Mouse (Mus musculus): ENCODE results near the gene Fam149a. TPM values are rescaled to one million over a fixed set of nuclear protein-coding genes. Genes with fewer than 3 reads are reported as not detected.

Fam149a gene
- polyA plus RNA-seq, 1 experiment from 2014 or later, result 5.6 TPM

DNA sequence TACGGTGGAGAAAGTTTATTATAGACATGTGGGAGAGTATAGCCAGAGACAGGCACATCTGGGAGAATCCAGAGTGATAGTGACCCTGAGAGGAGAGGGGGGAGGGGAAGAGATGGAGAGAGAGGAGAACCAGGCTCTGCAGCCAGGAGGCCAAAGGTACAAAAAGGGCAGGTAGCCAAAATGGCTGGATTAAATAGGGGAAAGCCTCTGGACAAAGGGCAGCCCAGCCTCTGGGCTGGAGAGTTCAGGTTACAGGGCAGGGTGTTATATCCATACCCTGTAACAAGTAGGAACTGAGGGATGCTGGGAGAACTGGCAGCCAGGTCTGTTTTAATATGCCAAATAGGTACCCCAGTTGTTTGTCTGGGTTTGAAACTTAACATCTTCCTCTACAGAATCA lies 18.9 kb downstream of the Fam149a start:
- peaks cover 7% of the 10 kb centered on the region; the same call in 1 of the 2 replicates for H3K4me1 ChIP-seq
- H3K9me3 ChIP-seq, result no peaks in the 10 kb centered on the region
- H3K27me3 ChIP-seq (replicated peaks), result 0 out of 2 replicates have a peak, but pooled peaks cover 3% of the 10 kb centered on the region
- H3K9ac ChIP-seq, result no peak overlapping the region
- H3K4me3 ChIP-seq, result no peak overlapping the region
- no peak for ATAC-seq (ENCODE audit: extremely low read depth, insufficient number of reproducible peaks, low FRiP score, low TSS enrichment)
- H3K27ac ChIP-seq (replicated peaks), result no peak overlapping the region
- H3K36me3 ChIP-seq, result no peaks in the 10 kb centered on the region
- H3K4me2 ChIP-seq, result no peak overlapping the region
- 50% methylated on average over 1 of the region's 1 CpGs for WGBS

DNA sequence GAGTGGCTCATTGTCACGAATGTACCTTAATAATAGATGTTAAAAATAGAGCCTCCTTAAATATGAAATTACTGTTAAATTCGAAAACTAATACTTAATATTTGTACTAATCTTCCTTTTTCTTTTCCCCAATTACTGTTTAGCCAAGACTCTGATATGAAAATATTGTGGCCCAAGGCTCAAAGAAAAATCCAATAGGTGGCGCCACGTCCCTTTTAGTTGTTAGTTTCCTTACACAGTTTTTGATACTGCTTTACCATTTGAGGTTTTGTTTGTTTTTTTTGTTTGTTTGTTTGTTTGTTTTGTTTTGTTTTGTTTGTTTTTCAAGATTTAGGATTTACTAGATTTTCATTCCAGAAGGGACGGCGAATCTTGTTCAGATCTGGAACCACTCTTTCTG lies 19.8 kb downstream of the Fam149a start:
- H3K27me3 ChIP-seq (replicated peaks), result 0 out of 2 replicates have a peak, but pooled peaks cover 3% of the 10 kb centered on the region
- H3K4me2 ChIP-seq, result no peak overlapping the region
- no peaks in the 10 kb centered on the region for H3K9me3 ChIP-seq
- H3K27ac ChIP-seq (replicated peaks), result no peak overlapping the region
- no peaks in the 10 kb centered on the region for H3K36me3 ChIP-seq
- H3K9ac ChIP-seq, result no peak overlapping the region
- H3K4me3 ChIP-seq, result no peak overlapping the region
- no peak for ATAC-seq (ENCODE audit: extremely low read depth, insufficient number of reproducible peaks, low FRiP score, low TSS enrichment)
- WGBS, result 60% methylated on average over 6 of the region's 6 CpGs
- peaks cover 11% of the 10 kb centered on the region; the same call in 1 of the 2 replicates for H3K4me1 ChIP-seq

DNA sequence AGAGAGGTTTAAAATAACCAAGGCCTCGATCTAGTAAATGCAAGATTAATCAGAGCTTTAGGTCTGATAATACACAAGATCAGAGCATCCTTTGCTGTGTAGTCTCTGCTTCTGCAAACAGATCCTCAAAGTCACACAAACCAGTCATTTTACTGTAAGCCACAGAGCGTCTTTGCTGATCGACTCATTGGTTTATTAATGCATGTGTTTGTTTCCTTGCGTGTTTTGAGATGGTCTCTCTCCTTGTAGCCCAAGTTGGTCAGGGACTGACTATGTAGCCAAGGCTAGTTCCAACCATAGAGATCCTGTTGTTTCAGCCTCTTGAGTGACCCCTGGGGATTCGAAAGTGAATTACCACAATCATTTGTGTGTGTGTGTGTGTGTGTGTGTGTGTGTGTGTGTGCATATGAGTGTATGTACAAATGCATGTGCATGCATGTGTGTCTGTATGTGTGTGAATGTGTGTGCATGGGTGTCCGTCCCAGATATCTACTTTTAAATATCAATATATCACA lies 22.9 kb downstream of the Fam149a start:
- peaks cover 7% of the 10 kb centered on the region; the same call in 1 of the 2 replicates for H3K4me1 ChIP-seq
- H3K9me3 ChIP-seq, result no peaks in the 10 kb centered on the region
- no peak overlapping the region for H3K9ac ChIP-seq
- WGBS, result 76% methylated on average over 6 of the region's 6 CpGs
- H3K4me3 ChIP-seq, result no peak overlapping the region
- H3K4me2 ChIP-seq, result peak overlapping the region; percentile 86
- no peaks in the 10 kb centered on the region for H3K36me3 ChIP-seq
- ATAC-seq (ENCODE audit: extremely low read depth, insufficient number of reproducible peaks, low FRiP score, low TSS enrichment), result no peak
- H3K27me3 ChIP-seq (replicated peaks), result 0 out of 2 replicates have a peak, but pooled peaks cover 3% of the 10 kb centered on the region
- H3K27ac ChIP-seq (replicated peaks), result no peak overlapping the region

DNA sequence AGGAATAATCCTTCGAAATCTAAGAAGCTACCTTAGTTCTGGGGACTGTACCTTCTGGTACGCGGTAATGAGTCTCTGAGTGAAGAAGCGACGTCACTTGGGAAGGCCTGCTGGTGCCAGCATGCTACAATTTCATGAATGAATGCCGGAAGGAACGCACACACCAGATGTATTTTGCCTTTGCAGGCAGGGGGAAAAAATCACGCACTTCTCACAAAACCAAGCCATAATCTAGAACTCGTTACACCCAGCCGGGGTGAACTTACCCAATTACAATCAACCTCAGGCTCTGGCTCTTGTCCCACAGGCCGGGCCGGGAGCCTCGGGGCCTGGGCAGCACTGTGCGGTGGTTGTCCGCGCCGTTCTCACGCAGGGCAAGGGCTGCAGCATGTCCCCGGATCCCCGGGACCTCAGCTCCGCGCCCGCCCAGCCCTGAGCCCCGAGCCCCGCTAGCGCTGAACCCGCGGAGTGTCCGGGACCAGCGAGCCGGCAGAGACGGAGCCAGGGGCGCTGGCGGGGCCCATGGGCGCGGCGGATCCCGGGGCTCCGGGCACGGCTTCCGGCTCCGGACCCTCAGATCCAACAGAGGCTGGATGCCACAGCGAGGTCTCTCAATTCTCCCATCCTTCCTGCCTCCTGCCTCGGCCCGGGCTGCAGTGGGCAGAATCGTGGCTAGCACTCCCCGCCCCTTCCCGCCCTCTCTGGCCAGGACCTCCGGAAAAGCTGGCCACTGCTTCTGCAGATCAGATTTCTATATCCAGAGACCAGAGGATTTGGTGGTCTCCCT lies 23.8 kb downstream of the Fam149a start:
- no peak for ATAC-seq (ENCODE audit: extremely low read depth, insufficient number of reproducible peaks, low FRiP score, low TSS enrichment)
- H3K4me2 ChIP-seq, result peak overlapping the region; percentile 86
- no peaks in the 10 kb centered on the region for H3K9me3 ChIP-seq
- 5% methylated on average over 48 of the region's 49 CpGs for WGBS
- peak overlapping the region; percentile 63 for H3K4me3 ChIP-seq
- peaks cover 7% of the 10 kb centered on the region; the same call in 1 of the 2 replicates for H3K4me1 ChIP-seq
- H3K27ac ChIP-seq (replicated peaks), result no peak overlapping the region
- H3K9ac ChIP-seq, result peak overlapping the region; percentile 86
- H3K36me3 ChIP-seq, result no peaks in the 10 kb centered on the region
- H3K27me3 ChIP-seq (replicated peaks), result 0 out of 2 replicates have a peak, but pooled peaks cover 3% of the 10 kb centered on the region

DNA sequence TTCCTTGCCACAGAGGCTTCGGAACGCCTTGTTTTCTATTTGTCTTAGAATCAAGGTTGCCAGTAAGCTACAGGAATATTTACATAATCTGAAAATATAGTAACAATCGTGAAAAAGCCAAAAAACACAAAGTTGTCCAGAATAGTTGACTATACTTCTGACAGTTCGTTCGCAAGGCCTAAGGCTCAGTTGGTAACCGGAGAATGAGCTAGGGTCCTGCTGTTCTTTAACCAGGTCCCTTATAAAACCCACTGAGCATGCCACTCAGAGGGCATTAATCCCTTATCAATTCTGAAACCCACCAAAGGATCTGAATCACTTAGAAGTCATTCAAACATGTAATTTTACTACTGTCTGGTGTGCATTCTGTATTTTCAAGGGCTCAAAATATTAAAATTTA lies 26.3 kb downstream of the Fam149a start:
- Histone ChIP-seq H3K4me2 (no peak overlapping the region), H3K9me3 (no peaks in the 10 kb centered on the region), H3K4me1 (peaks cover 7% of the 10 kb centered on the region; the same call in 1 of the 2 replicates), H3K27ac (replicated peaks) (no peak overlapping the region), H3K36me3 (0 out of 2 replicates have a peak, but pooled peaks cover 6% of the 10 kb centered on the region), H3K9ac (no peak overlapping the region), H3K4me3 (no peak overlapping the region), H3K27me3 (replicated peaks) (no peaks in the 10 kb centered on the region)
- 88% methylated on average over 6 of the region's 6 CpGs for WGBS
- no peak for ATAC-seq (ENCODE audit: extremely low read depth, insufficient number of reproducible peaks, low FRiP score, low TSS enrichment)

DNA sequence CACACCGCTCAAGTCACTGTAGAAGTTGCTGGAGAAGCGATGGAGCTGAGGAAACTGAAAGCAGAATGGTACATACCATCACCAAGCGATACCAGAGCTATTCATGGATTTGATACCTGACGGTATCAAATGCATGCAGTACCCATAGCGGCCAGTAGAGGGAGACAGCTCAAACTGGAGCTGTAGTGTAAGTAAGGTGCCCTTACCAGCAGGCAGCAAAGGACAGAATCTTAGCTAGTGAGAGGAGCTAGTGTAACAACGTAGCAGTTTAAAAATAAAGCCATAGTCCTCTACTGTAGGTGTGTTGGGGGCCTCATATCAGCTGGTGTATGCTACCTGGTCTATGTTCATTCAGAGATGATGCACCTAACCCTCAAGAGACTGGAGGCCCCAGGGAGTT lies 37.1 kb downstream of the Fam149a start:
- WGBS, result 13% methylated on average over 6 of the region's 6 CpGs
- no peaks in the 10 kb centered on the region for H3K9me3 ChIP-seq
- H3K27ac ChIP-seq (replicated peaks), result no peak overlapping the region
- peaks cover 23% of the 10 kb centered on the region for H3K36me3 ChIP-seq
- ATAC-seq (ENCODE audit: extremely low read depth, insufficient number of reproducible peaks, low FRiP score, low TSS enrichment), result no peak
- no peak overlapping the region for H3K9ac ChIP-seq
- no peak overlapping the region for H3K4me3 ChIP-seq
- no peaks in the 10 kb centered on the region for H3K4me1 ChIP-seq
- 0 out of 2 replicates have a peak overlapping the region, but pooled peaks have one; percentile 12 for H3K4me2 ChIP-seq
- H3K27me3 ChIP-seq (replicated peaks), result no peaks in the 10 kb centered on the region

DNA sequence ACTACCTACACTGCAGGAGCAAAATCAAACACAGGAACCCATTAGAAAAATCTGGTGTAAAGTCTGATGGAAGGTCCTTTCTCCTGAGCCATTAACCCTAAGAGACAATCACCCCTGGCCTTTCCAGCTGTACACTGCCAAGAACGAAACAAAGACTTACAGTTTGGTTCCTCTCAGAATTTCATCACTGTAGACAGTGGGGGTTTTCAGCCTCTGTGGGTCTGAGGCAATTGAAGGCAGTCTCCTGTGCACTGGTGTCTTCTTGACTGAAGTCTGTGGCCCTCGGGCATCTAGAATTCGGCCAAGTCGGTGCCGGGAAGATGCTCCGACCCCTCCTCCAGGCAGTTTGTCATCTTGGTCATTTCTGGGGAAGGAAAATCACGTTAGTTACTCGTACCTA lies 37.8 kb downstream of the Fam149a start:
- H3K9ac ChIP-seq, result no peak overlapping the region
- WGBS, result 87% methylated on average over 8 of the region's 8 CpGs

DNA sequence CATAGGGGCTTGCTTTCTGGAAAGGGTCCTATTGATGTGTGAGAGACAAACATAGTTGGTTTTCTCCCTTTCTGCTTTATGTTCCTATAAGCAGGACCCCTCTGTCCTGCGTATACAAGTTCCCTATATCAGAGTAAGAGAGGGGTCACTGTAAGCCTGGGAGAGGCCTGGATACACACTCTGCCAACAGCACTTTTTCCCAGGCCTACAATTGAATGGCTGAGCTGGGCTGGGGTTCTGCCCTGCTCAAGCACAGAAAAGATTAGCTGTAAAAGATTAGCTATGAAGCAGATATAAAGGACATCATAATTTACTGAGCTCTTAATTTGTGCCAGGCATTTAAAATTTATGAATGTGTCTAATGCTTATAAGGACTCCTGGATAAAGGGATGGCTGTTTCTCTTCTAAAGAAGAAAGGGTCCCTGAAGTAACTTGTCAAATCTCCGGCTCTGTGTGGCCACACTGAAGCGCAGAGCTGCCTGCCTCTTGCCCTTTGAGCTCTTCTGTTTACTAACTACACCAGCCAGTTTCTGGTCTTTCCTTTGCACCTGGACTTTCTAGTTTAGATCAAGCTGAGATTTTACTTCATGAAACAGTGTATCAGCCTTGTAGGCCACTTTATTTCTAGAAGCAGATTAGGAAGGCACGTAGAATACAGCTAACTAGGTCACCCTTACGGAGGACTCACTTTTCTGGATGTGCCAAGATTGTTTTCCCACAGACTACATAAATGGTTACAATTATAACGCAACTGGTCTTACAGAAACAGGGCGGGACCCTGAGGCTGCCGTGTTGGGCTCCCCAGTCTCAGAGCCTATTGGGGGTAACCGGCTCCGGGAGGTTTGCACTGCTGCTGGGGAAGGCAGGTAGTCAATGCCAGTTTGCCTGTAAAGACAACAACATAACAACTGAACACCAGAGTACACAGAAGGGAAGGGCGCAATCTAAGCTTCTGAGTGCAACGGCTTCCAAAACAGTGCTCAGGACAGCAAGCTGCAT lies 40.2 kb downstream of the Fam149a start:
- WGBS, result 84% methylated on average over 12 of the region's 12 CpGs
- no peak for ATAC-seq (ENCODE audit: extremely low read depth, insufficient number of reproducible peaks, low FRiP score, low TSS enrichment)
- H3K36me3 ChIP-seq, result peaks cover 8% of the 10 kb centered on the region; the same call in 1 of the 2 replicates

More for the DNA sequence above, 37.8 kb downstream of the Fam149a start:
- H3K27ac ChIP-seq (replicated peaks), result no peak overlapping the region
- H3K9me3 ChIP-seq, result no peaks in the 10 kb centered on the region
- no peak for ATAC-seq (ENCODE audit: extremely low read depth, insufficient number of reproducible peaks, low FRiP score, low TSS enrichment)
- H3K4me3 ChIP-seq, result no peak overlapping the region
- no peak overlapping the region for H3K4me2 ChIP-seq
- H3K27me3 ChIP-seq (replicated peaks), result no peaks in the 10 kb centered on the region
- H3K36me3 ChIP-seq, result peaks cover 23% of the 10 kb centered on the region
- no peaks in the 10 kb centered on the region for H3K4me1 ChIP-seq

DNA sequence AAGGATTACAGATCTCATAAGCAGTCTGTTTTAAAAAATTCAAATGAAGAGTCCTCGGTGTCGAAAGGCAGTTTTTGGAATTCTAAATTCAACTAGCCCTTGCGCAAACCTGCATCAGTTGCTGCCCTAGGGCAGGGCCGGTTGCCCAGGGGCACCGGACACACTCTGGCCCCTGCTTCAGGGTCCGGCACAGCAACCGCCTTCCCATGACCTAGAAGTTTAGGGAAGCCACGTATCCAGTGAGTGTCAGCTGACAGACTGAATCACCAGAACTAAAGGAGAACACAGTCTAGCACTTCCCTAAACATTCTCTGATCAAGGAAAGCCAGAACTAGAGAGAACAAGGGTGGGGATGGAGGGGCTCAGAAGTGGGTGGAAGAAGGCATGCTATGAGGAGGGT lies 48.6 kb downstream of the Fam149a start:
- Histone ChIP-seq H3K27ac (replicated peaks) (no peak overlapping the region), H3K9ac (peak overlapping the region; percentile 83), H3K9me3 (no peaks in the 10 kb centered on the region), H3K4me3 (peak overlapping the region; percentile 75), H3K27me3 (replicated peaks) (peaks cover 4% of the 10 kb centered on the region; the same call in 1 of the 2 replicates), H3K36me3 (no peaks in the 10 kb centered on the region), H3K4me2 (peak overlapping the region; percentile 95), H3K4me1 (peaks cover 8% of the 10 kb centered on the region; the same call in 1 of the 2 replicates)
- ATAC-seq (ENCODE audit: extremely low read depth, insufficient number of reproducible peaks, low FRiP score, low TSS enrichment), result no peak
- WGBS, result 2% methylated on average over 8 of the region's 8 CpGs

More for the DNA sequence above, 40.2 kb downstream of the Fam149a start:
- H3K27me3 ChIP-seq (replicated peaks), result no peaks in the 10 kb centered on the region
- no peak overlapping the region for H3K4me2 ChIP-seq
- no peak overlapping the region for H3K9ac ChIP-seq
- no peaks in the 10 kb centered on the region for H3K9me3 ChIP-seq
- no peak overlapping the region for H3K4me3 ChIP-seq
- H3K4me1 ChIP-seq, result no peaks in the 10 kb centered on the region
- no peak overlapping the region for H3K27ac ChIP-seq (replicated peaks)

DNA sequence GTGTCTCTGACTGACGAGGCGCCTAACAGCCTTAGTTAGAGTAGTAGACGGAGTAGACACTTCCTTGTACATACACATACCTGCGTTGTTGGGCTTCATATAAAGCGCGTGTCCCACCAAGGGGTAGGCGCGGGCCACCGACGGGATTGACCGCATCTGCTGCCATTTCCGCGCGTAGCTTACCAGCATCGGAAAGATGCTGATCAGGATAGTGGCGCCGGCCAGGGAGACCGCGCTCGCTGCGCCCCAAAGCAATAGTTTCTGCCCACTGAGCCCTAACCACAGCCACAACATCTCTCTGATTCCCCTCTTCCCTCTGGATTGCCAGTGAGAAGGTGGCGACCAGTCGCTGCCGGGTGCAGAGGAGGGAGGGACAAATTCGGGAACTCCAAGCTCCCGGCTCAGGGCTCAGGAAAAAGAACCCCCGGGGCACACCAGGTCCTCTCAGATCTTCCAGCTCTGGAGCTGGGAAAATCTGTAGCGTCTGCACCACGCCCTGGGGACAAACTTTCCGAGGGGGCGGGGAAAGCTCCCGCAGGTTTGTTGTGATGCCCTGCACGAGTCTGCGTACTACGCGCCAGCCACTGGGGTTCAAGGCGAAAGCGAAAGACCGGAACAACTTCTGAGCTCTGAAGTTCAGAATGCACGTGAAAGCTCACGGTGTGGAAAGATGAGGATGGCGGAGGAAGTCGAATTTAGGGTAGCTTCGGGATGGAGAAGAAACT lies 49.2 kb downstream of the Fam149a start, which contains the start of gene Cyp4v3:
Gene Cyp4v3, minus strand, starts transcription at position 532 of the 725 bp plus-strand sequence.
- 1% methylated on average over 44 of the region's 44 CpGs for WGBS
- Histone ChIP-seq H3K36me3 (no peaks in the 10 kb centered on the region), H3K27ac (replicated peaks) (no peak within 1 kb of the TSS), H3K4me3 (peak within 1 kb of the TSS; percentile 75), H3K27me3 (replicated peaks) (peaks cover 4% of the 10 kb centered on the region; the same call in 1 of the 2 replicates), H3K4me1 (peaks cover 8% of the 10 kb centered on the region; the same call in 1 of the 2 replicates), H3K9ac (peak within 1 kb of the TSS; percentile 83), H3K4me2 (peak within 1 kb of the TSS; percentile 95), H3K9me3 (no peaks in the 10 kb centered on the region)
- no peak; the same call in 1 of the 2 replicates for ATAC-seq (ENCODE audit: extremely low read depth, insufficient number of reproducible peaks, low FRiP score, low TSS enrichment)
